Mouse (Mus musculus) MEL (cell line): ENCODE measurements around the gene Fbn1. TPM values are rescaled to one million over a fixed set of nuclear protein-coding genes. Genes with fewer than 3 reads are reported as not detected.

Source experiments
- DNase-seq: peaks from one replicate; pipeline ENCODE4 v3.0.0; 2011; ENCODE audit warnings: low read depth, low spot score
- H3K27ac ChIP-seq: 2 replicates; pipeline ENCODE4 v1.5.1; 2012; ENCODE audit warnings: low read depth, mild to moderate bottlenecking, control low read depth, low read length, moderate library complexity; ENCODE audit not compliant: control insufficient read depth
- H3K27me3 ChIP-seq, 2 experiments: fragments of 150-350 bp in 1 of 2; sonication (generic) in 1 of 2; 2 replicates each; pipeline ENCODE4 v1.6.1; 2012; ENCODE audit warnings: low read length in 2 of 2, mild to moderate bottlenecking in 2 of 2, improper control_type of control experiment in 1 of 2, moderate library complexity in 1 of 2; ENCODE audit not compliant: insufficient read depth in 2 of 2, control insufficient read depth in 1 of 2
- H3K36me3 ChIP-seq, 2 experiments: 2 replicates each; pipeline ENCODE4 v1.6.1; 2012 to 2014; ENCODE audit warnings: low read length in 2 of 2, improper control_type of control experiment in 1 of 2, inconsistent platforms in 1 of 2, mild to moderate bottlenecking in 1 of 2; ENCODE audit not compliant: insufficient read depth in 2 of 2, control insufficient read depth in 1 of 2
- H3K4me1 ChIP-seq, 2 experiments: fragments of 150-350 bp in 1 of 2; sonication (generic) in 1 of 2; 2 replicates each; pipeline ENCODE4 v1.6.1; 2012; ENCODE audit warnings: low read length in 2 of 2, improper control_type of control experiment in 1 of 2, mild to moderate bottlenecking in 1 of 2; ENCODE audit not compliant: insufficient read depth in 2 of 2, control insufficient read depth in 1 of 2
- H3K4me3 ChIP-seq, 2 experiments: fragments of 150-350 bp in 1 of 2; sonication (generic) in 1 of 2; 2 replicates each; pipeline ENCODE4 v1.5.1; 2012; ENCODE audit warnings: low read depth in 2 of 2, low read length in 2 of 2, mild to moderate bottlenecking in 2 of 2, moderate library complexity in 2 of 2, control low read depth in 1 of 2, improper control_type of control experiment in 1 of 2; ENCODE audit not compliant: control insufficient read depth in 1 of 2, insufficient read depth in 1 of 2
- H3K79me2 ChIP-seq: 2 replicates; pipeline ENCODE4 v1.6.1; 2012; ENCODE audit warnings: mild to moderate bottlenecking, low read length, moderate library complexity; ENCODE audit not compliant: control insufficient read depth, poor library complexity, insufficient read depth
- H3K9ac ChIP-seq: 2 replicates; pipeline ENCODE4 v1.6.1; 2012; ENCODE audit warnings: low read depth, mild to moderate bottlenecking, control low read depth, low read length, moderate library complexity; ENCODE audit not compliant: control insufficient read depth, poor library complexity, severe bottlenecking
- H3K9me3 ChIP-seq: fragments of 150-350 bp; sonication (generic); replicated peaks from 2 replicates; pipeline ENCODE4 v1.6.1; 2012; ENCODE audit warnings: mild to moderate bottlenecking, low read length, improper control_type of control experiment, moderate library complexity; ENCODE audit not compliant: insufficient read depth
- CHD1 ChIP-seq: IDR thresholded peaks from 2 replicates; pipeline ENCODE4 v1.6.1; 2012; ENCODE audit warnings: low read depth, mild to moderate bottlenecking, inconsistent platforms, low read length, improper control_type of control experiment
- ETS1 ChIP-seq: IDR thresholded peaks from 2 replicates; pipeline ENCODE4 v1.6.1; 2012; ENCODE audit warnings: low read depth, mild to moderate bottlenecking, inconsistent platforms, low read length, improper control_type of control experiment, moderate library complexity
- GABPA ChIP-seq: IDR thresholded peaks from 2 replicates; pipeline ENCODE4 v1.6.1; 2012; ENCODE audit warnings: low read depth, mild to moderate bottlenecking, inconsistent platforms, low read length, improper control_type of control experiment, moderate library complexity
- GATA1 ChIP-seq: IDR thresholded peaks from 2 replicates; pipeline ENCODE4 v1.6.1; 2011; ENCODE audit warnings: low read depth, low read length, improper control_type of control experiment
- HCFC1 ChIP-seq: IDR thresholded peaks from 2 replicates; pipeline ENCODE4 v1.6.1; 2012; ENCODE audit warnings: low read depth, mild to moderate bottlenecking, inconsistent platforms, low read length, improper control_type of control experiment, moderate library complexity
- JUND ChIP-seq: IDR thresholded peaks from 2 replicates; pipeline ENCODE4 v1.6.1; 2011; ENCODE audit warnings: low read depth, mild to moderate bottlenecking, improper control_type of control experiment, low read length
- MXI1 ChIP-seq: IDR thresholded peaks from 2 replicates; pipeline ENCODE4 v1.6.1; 2011; ENCODE audit warnings: mild to moderate bottlenecking, low read depth, low read length, improper control_type of control experiment
- MYB ChIP-seq: IDR thresholded peaks from 2 replicates; pipeline ENCODE4 v1.6.1; 2011; ENCODE audit warnings: mild to moderate bottlenecking, low read depth, low read length, improper control_type of control experiment
- MYC ChIP-seq: IDR thresholded peaks from 2 replicates; pipeline ENCODE4 v1.6.1; 2011; ENCODE audit warnings: low read depth, mild to moderate bottlenecking, low read length, improper control_type of control experiment, moderate library complexity
- NRF1 ChIP-seq: IDR thresholded peaks from 2 replicates; pipeline ENCODE4 v1.6.1; 2014; ENCODE audit warnings: low read depth, mild to moderate bottlenecking, inconsistent platforms, low read length, improper control_type of control experiment, moderate library complexity; ENCODE audit not compliant: poor library complexity, insufficient read depth, severe bottlenecking
- POLR2A ChIP-seq, 2 experiments: IDR thresholded peaks; 2 replicates each; pipeline ENCODE4 v1.6.1; 2011 to 2012; ENCODE audit warnings: low read length in 2 of 2, mild to moderate bottlenecking in 2 of 2, control low read depth in 1 of 2, improper control_type of control experiment in 1 of 2, low read depth in 1 of 2, moderate library complexity in 1 of 2; ENCODE audit not compliant: control insufficient read depth in 1 of 2, insufficient read depth in 1 of 2, poor library complexity in 1 of 2
- POLR2AphosphoS5 ChIP-seq: IDR thresholded peaks from 2 replicates; pipeline ENCODE4 v1.6.1; 2012; ENCODE audit warnings: low read depth, borderline replicate concordance, mild to moderate bottlenecking, inconsistent platforms, low read length, moderate library complexity, mixed read lengths
- SIN3A ChIP-seq: IDR thresholded peaks from 2 replicates; pipeline ENCODE4 v1.6.1; 2012; ENCODE audit warnings: low read length, improper control_type of control experiment, inconsistent platforms
- SMC3 ChIP-seq: IDR thresholded peaks from 2 replicates; pipeline ENCODE4 v1.6.1; 2011; ENCODE audit warnings: low read depth, low read length, improper control_type of control experiment
- TAL1 ChIP-seq: IDR thresholded peaks from 2 replicates; pipeline ENCODE4 v1.6.1; 2012; ENCODE audit warnings: mild to moderate bottlenecking, inconsistent platforms, low read length, moderate library complexity, mixed read lengths
- TBP ChIP-seq: IDR thresholded peaks from 2 replicates; pipeline ENCODE4 v1.8.0; 2011; ENCODE audit warnings: low read depth, low read length, improper control_type of control experiment
- TCF12 ChIP-seq: IDR thresholded peaks from 2 replicates; pipeline ENCODE4 v1.6.1; 2014; ENCODE audit warnings: low read depth, mild to moderate bottlenecking, inconsistent platforms, low read length, improper control_type of control experiment, moderate library complexity
- ZKSCAN1 ChIP-seq: IDR thresholded peaks from 2 replicates; pipeline ENCODE4 v1.6.1; 2012; ENCODE audit warnings: low read depth, mild to moderate bottlenecking, inconsistent platforms, low read length, improper control_type of control experiment, moderate library complexity
- polyA plus RNA-seq, 2 experiments: library from polyadenylated mRNA; stranded (reverse) in 1 of 2; unstranded in 1 of 2; fragments of >175 nt in 1 of 2; fragments of >200 nt in 1 of 2; gene quantifications; 2 replicates each; pipeline versions ENCODE4 v1.2.1 to v1.2.4; 2012; ENCODE audit warnings: low replicate concordance in 2 of 2, low read depth in 1 of 2; ENCODE audit not compliant: insufficient read length in 2 of 2, insufficient read depth in 1 of 2, missing spikeins in 1 of 2
- total RNA-seq: library from RNA; depleted of rRNA; stranded (reverse); fragments of 300-350 nt; gene quantifications from 2 replicates; pipeline ENCODE4 v1.2.3, GENCODE M21; 2012

Fbn1 gene
- total and polyA plus RNA-seq, 3 experiments: 0.01 TPM; not detected in 2

DNA sequence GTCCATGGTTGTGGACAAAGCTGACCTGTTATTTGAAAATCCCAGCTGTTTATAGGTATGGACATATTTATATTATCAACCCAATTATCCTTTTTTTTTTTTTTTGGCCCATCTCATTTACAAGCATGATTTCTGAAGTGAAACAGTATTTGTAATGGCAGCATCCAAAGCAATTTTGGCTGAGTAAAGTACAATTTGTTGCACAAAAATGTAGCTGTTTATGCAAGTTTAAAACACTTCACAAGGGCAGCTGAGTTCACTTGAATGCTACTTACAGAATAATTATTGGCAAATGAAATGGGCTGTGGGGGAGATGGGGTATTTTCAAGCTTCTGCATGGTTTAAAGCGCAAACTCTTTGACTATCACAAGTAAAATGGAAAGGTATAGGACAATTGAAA lies 209.0 kb downstream of the Fbn1 start:
- H3K27me3 ChIP-seq: no peaks in the 10 kb centered on the region; a peak in 1 of 4 replicates
- no peaks in the 10 kb centered on the region for H3K79me2 ChIP-seq
- H3K27ac ChIP-seq: no peak overlapping the region
- no peaks in the 10 kb centered on the region for H3K4me1 ChIP-seq
- no peak overlapping the region for H3K9ac ChIP-seq
- no peaks in the 10 kb centered on the region for H3K9me3 ChIP-seq
- TF ChIP-seq HCFC1: no peak
- no peak for TF ChIP-seq MYC
- no peak for TF ChIP-seq JUND
- no peak for TF ChIP-seq ETS1
- TF ChIP-seq SIN3A: no peak
- no peak for TF ChIP-seq GATA1
- TF ChIP-seq, all 39 proteins: peak for 0
- Histone ChIP-seq H3K4me3 (no peak overlapping the region), H3K36me3 (no peaks in the 10 kb centered on the region)
- no peak for DNase-seq

DNA sequence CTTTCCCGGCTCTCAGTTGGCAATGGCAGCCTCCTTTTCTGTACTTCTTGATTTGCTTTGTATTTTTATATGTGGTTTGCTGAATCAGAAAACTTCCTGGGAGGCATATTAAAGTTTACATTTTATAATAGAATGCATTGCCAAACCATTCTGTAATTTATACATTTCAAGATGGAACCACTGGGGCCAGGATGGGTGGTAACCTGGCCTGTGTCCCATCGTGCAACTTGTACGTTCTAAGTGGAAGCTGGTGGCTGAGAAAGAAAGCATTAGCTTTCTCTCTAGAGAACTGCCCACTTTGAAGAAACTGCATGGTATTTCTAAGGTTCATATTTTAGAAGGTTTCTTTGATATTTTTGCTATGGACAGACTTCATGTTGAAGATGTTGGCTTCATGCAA lies 212.3 kb downstream of the Fbn1 start:
- Histone ChIP-seq H3K79me2 (no peaks in the 10 kb centered on the region), H3K27me3 (no peaks in the 10 kb centered on the region), H3K36me3 (no peaks in the 10 kb centered on the region), H3K4me1 (no peaks in the 10 kb centered on the region), H3K9ac (no peak overlapping the region), H3K27ac (no peak overlapping the region), H3K9me3 (no peaks in the 10 kb centered on the region), H3K4me3 (no peak overlapping the region)
- DNase-seq: no peak
- TF ChIP-seq POLR2AphosphoS5 (no peak), TCF12 (no peak), MYB (no peak), ZKSCAN1 (no peak), CHD1 (no peak)

DNA sequence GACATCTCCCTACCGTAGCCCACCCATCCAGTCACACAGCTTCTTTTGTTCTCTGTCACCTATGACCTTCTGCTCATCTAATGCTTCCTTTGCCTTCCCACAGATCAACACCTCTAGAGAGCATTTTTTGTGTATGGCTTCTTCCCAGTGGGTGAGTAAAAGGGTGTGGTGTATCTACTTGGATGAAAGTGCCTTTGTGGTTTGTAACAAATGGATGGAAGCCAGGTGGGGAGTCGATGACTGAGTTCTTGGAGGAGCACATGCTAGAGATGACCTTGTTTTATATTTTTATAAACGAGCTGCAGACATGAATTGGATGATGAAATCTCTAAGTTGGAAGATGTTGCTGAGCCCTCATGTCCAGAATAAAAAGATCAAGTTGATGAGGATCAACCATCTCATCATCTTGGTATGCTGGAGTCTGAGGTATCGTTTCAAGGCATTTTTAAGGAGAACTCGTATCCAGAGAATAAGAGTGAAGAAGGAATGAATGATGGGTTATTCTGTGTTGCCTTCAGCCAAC lies 213.8 kb downstream of the Fbn1 start:
- H3K4me3 ChIP-seq: no peak overlapping the region
- no peaks in the 10 kb centered on the region; a peak in 1 of 4 replicates for H3K27me3 ChIP-seq
- H3K4me1 ChIP-seq: no peaks in the 10 kb centered on the region
- no peaks in the 10 kb centered on the region for H3K36me3 ChIP-seq
- TF ChIP-seq TBP (no peak), ETS1 (no peak), POLR2A (IDR thresholded peaks at IDR 0.05; ENCODE audit: control insufficient read depth in 1 of 2, insufficient read depth in 1 of 2, low read depth in 1 of 2, low read length in 2 of 2, poor library complexity in 1 of 2) (no peak), GABPA (no peak), MXI1 (no peak), TAL1 (no peak), SMC3 (no peak), NRF1 (no peak)
- H3K9me3 ChIP-seq: no peaks in the 10 kb centered on the region
- no peak overlapping the region for H3K9ac ChIP-seq
- DNase-seq: no peak
- no peaks in the 10 kb centered on the region for H3K79me2 ChIP-seq
- no peak overlapping the region for H3K27ac ChIP-seq
